Mouse (Mus musculus) megakaryocyte, embryonic 14.5 days (primary cell): ENCODE measurements at regions not wholly inside any gene's neighbourhood (a gene's known extent, or its start where the extent isn't known, plus 50 kb on each side); places are given as distances from the start of the nearest gene placed in this dataset.

Source experiments
- FLI1 ChIP-seq: IDR thresholded peaks from 2 replicates; pipeline ENCODE4 v1.6.1; 2012; ENCODE audit warnings: low read length, inconsistent platforms, mixed read lengths
- GATA1 ChIP-seq: IDR thresholded peaks from 3 replicates; pipeline ENCODE4 v1.6.1; 2012; ENCODE audit warnings: mixed read lengths, low read length, inconsistent platforms, borderline replicate concordance

DNA sequence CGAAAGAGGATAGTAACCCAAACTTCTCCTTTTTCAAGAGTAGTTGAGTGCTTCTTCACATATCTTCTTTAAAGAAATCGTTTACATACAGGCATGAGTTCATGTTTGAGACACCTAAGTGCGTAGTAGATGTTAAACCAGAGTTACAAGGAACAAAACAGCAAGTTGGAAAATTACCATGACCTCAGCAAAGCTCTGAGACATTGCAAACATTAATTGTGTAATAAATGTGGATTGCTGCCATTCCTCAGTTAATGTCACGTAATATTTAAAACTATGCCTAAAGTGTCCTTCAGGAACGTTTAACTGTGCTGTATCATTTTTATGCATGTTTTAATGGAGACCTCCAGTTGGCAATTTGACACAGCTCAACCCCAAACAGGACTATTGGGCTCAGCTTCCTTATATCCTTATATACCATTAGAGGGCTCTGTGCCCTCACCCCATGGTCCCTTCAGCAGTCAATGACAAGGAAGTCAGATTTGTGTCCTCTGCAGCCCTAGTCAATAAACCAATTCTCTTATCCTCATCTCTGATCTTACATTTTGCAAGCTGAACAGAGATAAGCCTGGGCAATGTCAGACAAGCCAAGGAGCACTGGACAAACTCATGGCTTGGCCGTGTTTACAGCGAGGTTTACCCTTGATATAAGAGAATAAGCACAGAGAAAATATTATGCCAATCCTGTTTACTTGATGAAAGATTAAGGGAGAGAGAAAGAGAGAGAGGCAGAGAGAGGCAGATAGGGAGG is 513.9 kb downstream of the Dcdc2c start:
- TF ChIP-seq GATA1: no peak
- TF ChIP-seq FLI1: no peak
